Mouse (Mus musculus) left cerebral cortex, adult 2 months (tissue): ENCODE measurements at regions not wholly inside any gene's neighbourhood (a gene's known extent, or its start where the extent isn't known, plus 50 kb on each side); places are given as distances from the start of the nearest gene placed in this dataset.

Experiments used
- DNase-seq, 2 experiments: peaks; one replicate each; pipeline ENCODE4 v3.0.0; 2021 to 2022; ENCODE audit warnings: low spot score in 2 of 2, mixed read lengths in 1 of 2; ENCODE audit errors: extremely low spot score in 1 of 2
- H3K27ac ChIP-seq: fragments of 200-600 bp; 2 replicates; pipeline ENCODE4 v1.8.1; 2022
- H3K4me3 ChIP-seq: fragments of 200-600 bp; 2 replicates; pipeline ENCODE4 v1.8.1; 2022
- CTCF ChIP-seq: fragments of 200-600 bp; IDR thresholded peaks from 2 replicates; pipeline ENCODE4 v1.8.1; 2022; ENCODE audit warnings: antibody characterized with exemption, mild to moderate bottlenecking, moderate library complexity
- intact Hi-C: fragments of 180-260 bp; cut with DNase I; formaldehyde crosslinking; loops from one replicate; pipeline ENCODE4 v1.15.1; 2025

GRCm38 (mm10) chr7:134499429-134499828, 114.0 kb upstream of the D7Ertd443e start:
- no peak for DNase-seq
- intact Hi-C loops, result no loop called here
- H3K4me3 ChIP-seq, result no peak overlapping the region
- TF ChIP-seq CTCF, result no peak
- peak overlapping the region; percentile 53; the same call in 1 of the 2 replicates for H3K27ac ChIP-seq

GRCm38 (mm10) chr7:134500210-134500609, 114.7 kb upstream of the D7Ertd443e start:
- intact Hi-C loops, result no loop called here
- Histone ChIP-seq H3K27ac (no peak overlapping the region), H3K4me3 (no peak overlapping the region)
- no peak for DNase-seq
- no peak for TF ChIP-seq CTCF

GRCm38 (mm10) chr7:134501079-134501478, 115.6 kb upstream of the D7Ertd443e start:
- intact Hi-C loops, result no loop called here
- no peak for TF ChIP-seq CTCF
- DNase-seq, result no peak
- H3K27ac ChIP-seq, result 0 out of 2 replicates have a peak overlapping the region, but pooled peaks have one; percentile 7
- no peak overlapping the region for H3K4me3 ChIP-seq

- intact Hi-C loops, result no loop called here
- no peak for DNase-seq
- TF ChIP-seq CTCF, result no peak
Observed at GRCm38 (mm10) chr7:134510333-134510928, 125.0 kb upstream of the D7Ertd443e start.

GRCm38 (mm10) chr7:134519372-134519975, 134.0 kb upstream of the D7Ertd443e start:
- TF ChIP-seq CTCF, result peak; percentile 22
- Histone ChIP-seq H3K27ac (no peak overlapping the region), H3K4me3 (no peak overlapping the region)
- no peak for DNase-seq
- intact Hi-C loops, result no loop called here

More at GRCm38 (mm10) chr7:134510333-134510928, 125.0 kb upstream of the D7Ertd443e start:
- Histone ChIP-seq H3K4me3 (no peak overlapping the region), H3K27ac (no peak overlapping the region)

- intact Hi-C loops, result no loop called here
- TF ChIP-seq CTCF, result no peak
Observed at GRCm38 (mm10) chr7:134523897-134524296, 138.4 kb upstream of the D7Ertd443e start.

GRCm38 (mm10) chr7:134525041-134525440, 139.6 kb upstream of the D7Ertd443e start:
- no peak for TF ChIP-seq CTCF
- Histone ChIP-seq H3K27ac (no peak overlapping the region), H3K4me3 (no peak overlapping the region)
- intact Hi-C loops, result no loop called here
- no peak for DNase-seq

More at GRCm38 (mm10) chr7:134523897-134524296, 138.4 kb upstream of the D7Ertd443e start:
- Histone ChIP-seq H3K27ac (no peak overlapping the region), H3K4me3 (no peak overlapping the region)
- DNase-seq, result no peak

- no peak for DNase-seq
- H3K27ac ChIP-seq, result no peak overlapping the region
- TF ChIP-seq CTCF, result no peak
- intact Hi-C loops, result no loop called here
- no peak overlapping the region for H3K4me3 ChIP-seq
Observed at GRCm38 (mm10) chr7:134525461-134525860, 140.0 kb upstream of the D7Ertd443e start.

- DNase-seq, result no peak
- Histone ChIP-seq H3K4me3 (no peak overlapping the region), H3K27ac (no peak overlapping the region)
- no peak for TF ChIP-seq CTCF
- intact Hi-C loops, result no loop called here
Observed at GRCm38 (mm10) chr7:134527351-134527750, 141.9 kb upstream of the D7Ertd443e start.

- DNase-seq, result no peak
- H3K4me3 ChIP-seq, result no peak overlapping the region
- no peak for TF ChIP-seq CTCF
- no peak overlapping the region for H3K27ac ChIP-seq
- intact Hi-C loops, result no loop called here
Observed at GRCm38 (mm10) chr7:134528026-134528425, 142.4 kb upstream of the Dock1 start.

- intact Hi-C loops, result no loop called here
- DNase-seq, result no peak
Observed at GRCm38 (mm10) chr7:134534821-134535220, 135.6 kb upstream of the Dock1 start.

GRCm38 (mm10) chr7:134541699-134542098, 128.8 kb upstream of the Dock1 start:
- Histone ChIP-seq H3K4me3 (no peak overlapping the region), H3K27ac (no peak overlapping the region)
- no peak for DNase-seq
- no peak; the same call in 1 of the 2 replicates for TF ChIP-seq CTCF
- intact Hi-C loops, result no loop called here

More at GRCm38 (mm10) chr7:134534821-134535220, 135.6 kb upstream of the Dock1 start:
- Histone ChIP-seq H3K4me3 (no peak overlapping the region), H3K27ac (no peak overlapping the region)
- TF ChIP-seq CTCF, result no peak

- intact Hi-C loops, result no loop called here
- H3K27ac ChIP-seq, result no peak overlapping the region
- DNase-seq, result no peak
- peak; percentile 22 for TF ChIP-seq CTCF
- no peak overlapping the region for H3K4me3 ChIP-seq
Observed at GRCm38 (mm10) chr7:134546187-134546586, 124.3 kb upstream of the Dock1 start.
